Mouse (Mus musculus) thymus, adult 2 months (tissue): ENCODE data around the gene Morf4l2.

Experiments
- CTCF ChIP-seq: fragments of 200-500 bp; IDR thresholded peaks from 2 replicates; pipeline ENCODE4 v1.5.1; 2012; ENCODE audit warnings: mild to moderate bottlenecking, control low read depth, low read length, moderate library complexity, borderline replicate concordance; ENCODE audit not compliant: control insufficient read depth, poor library complexity, insufficient read depth; ENCODE audit errors: extremely low read depth
- POLR2A ChIP-seq: fragments of 200-500 bp; IDR thresholded peaks from 2 replicates; pipeline ENCODE4 v1.6.1; 2012; ENCODE audit warnings: mild to moderate bottlenecking, low read length, control low read depth, moderate library complexity; ENCODE audit not compliant: control insufficient read depth, poor library complexity, insufficient read depth; ENCODE audit errors: extremely low read depth

DNA sequence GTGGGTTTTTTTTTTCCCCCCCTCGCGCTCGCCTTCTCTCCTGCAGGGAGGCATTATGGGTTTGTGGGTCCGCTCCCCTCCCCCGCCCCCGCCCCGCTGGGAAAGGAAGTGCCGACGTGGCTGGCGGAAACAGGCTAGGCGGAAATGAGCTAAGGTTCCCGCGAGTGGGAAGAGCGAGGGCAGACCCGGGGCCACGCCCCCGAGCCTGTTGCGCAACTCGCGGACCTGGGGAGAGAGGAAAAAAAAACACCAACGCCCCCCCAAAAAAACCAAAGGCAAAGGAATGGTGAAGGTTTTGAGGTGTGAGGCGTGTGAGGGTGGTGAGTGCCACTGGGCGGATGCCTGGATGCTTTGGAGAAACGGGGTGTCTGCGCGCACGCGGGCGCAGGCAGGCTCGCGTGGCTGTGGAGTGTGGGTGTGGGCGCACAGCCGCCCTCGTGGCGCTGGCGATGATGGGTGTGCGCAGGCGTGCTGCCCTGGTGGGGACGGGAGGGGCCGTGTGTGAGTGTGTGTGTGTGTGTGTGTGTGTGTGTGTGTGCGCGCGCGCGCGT is 1.8 kb downstream of the Morf4l2 start:
- TF ChIP-seq CTCF (no peak), POLR2A (no peak)
